Mouse (Mus musculus) embryonic facial prominence, embryonic 12.5 days (tissue): ENCODE results near the gene Intu. TPM values are rescaled to one million over a fixed set of nuclear protein-coding genes. Genes with fewer than 3 reads are reported as not detected.

ENCODE experiments used
- ATAC-seq: fragments of 200-750 bp; cut with Nextera tagmentation; 2 replicates; pipeline ENCODE4 v1.8.0; 2017; ENCODE audit not compliant: insufficient number of reproducible peaks, insufficient read depth, low FRiP score, low TSS enrichment
- H3K27ac ChIP-seq: fragments of 300-500 bp; sonication (generic); 2 replicates; pipeline ENCODE4 v1.5.1; 2016; ENCODE audit warnings: mild to moderate bottlenecking
- H3K27me3 ChIP-seq: fragments of 300-500 bp; sonication (generic); 2 replicates; pipeline ENCODE4 v1.6.1; 2016; ENCODE audit warnings: mild to moderate bottlenecking, moderate library complexity
- H3K36me3 ChIP-seq: fragments of 300-500 bp; sonication (generic); 2 replicates; pipeline ENCODE4 v1.6.1; 2016; ENCODE audit warnings: mild to moderate bottlenecking
- H3K4me1 ChIP-seq: fragments of 300-500 bp; sonication (generic); 2 replicates; pipeline ENCODE4 v1.6.1; 2016
- H3K4me2 ChIP-seq: fragments of 300-500 bp; sonication (generic); replicated peaks from 2 replicates; pipeline ENCODE4 v1.6.1; 2016; ENCODE audit warnings: mild to moderate bottlenecking, moderate library complexity
- H3K4me3 ChIP-seq: fragments of 300-500 bp; sonication (generic); 2 replicates; pipeline ENCODE4 v1.5.1; 2016; ENCODE audit warnings: mild to moderate bottlenecking
- H3K9ac ChIP-seq: fragments of 300-500 bp; sonication (generic); 2 replicates; pipeline ENCODE4 v1.6.1; 2016; ENCODE audit warnings: mild to moderate bottlenecking, moderate library complexity
- H3K9me3 ChIP-seq: fragments of 300-500 bp; sonication (generic); 2 replicates; pipeline ENCODE4 v1.6.1; 2016; ENCODE audit warnings: mild to moderate bottlenecking, moderate library complexity
- WGBS: fragments of 180-500 bp; shearing (Covaris S2); methylation state at CpG from one replicate; pipeline ENCODE4 v1.1.7; 2016; 5-methylcytosine and 5-hydroxymethylcytosine counted together
- polyA plus RNA-seq: library from polyadenylated mRNA; unstranded; fragments of >200 nt; fragmentation: Nextera tagmentation; extraction: Ambion mirVana; gene quantifications from 2 replicates; pipeline ENCODE4 v1.2.1, GENCODE M21; 2016

Gene Intu
- polyA plus RNA-seq, 1 experiment from 2014 or later: 4.1 TPM

DNA sequence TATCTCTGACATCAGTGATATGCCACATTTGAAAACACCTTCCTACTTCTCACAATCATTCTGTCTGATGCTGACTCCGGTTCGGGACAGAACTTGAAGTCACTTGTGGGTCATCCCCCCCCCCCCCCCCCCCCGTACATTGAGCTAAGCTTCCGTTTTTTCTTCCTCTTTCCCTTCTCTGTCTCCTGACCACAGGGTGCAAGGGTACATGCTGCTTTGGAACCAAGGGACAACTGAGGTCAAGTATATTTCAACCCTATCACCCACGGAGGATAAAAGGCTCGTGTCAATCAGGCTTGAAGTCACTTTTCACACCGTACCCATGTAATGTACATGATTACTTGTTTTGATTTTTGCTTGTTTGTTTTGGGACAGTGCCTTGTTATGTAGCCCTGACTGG is 241 bp upstream of the Intu start:
- no peak for ATAC-seq
- H3K9me3 ChIP-seq: 0 out of 2 replicates have a peak, but pooled peaks cover 4% of the 10 kb centered on the region
- H3K27ac ChIP-seq: no peak overlapping the region
- H3K27me3 ChIP-seq: peaks cover 32% of the 10 kb centered on the region
- peak overlapping the region; percentile 49 for H3K4me3 ChIP-seq
- WGBS: 9% methylated on average over 7 of the region's 7 CpGs
- no peaks in the 10 kb centered on the region for H3K36me3 ChIP-seq
- 0 out of 2 replicates have a peak, but pooled peaks cover 19% of the 10 kb centered on the region for H3K4me1 ChIP-seq
- H3K9ac ChIP-seq: no peak overlapping the region
- peak overlapping the region; percentile 98 for H3K4me2 ChIP-seq

DNA sequence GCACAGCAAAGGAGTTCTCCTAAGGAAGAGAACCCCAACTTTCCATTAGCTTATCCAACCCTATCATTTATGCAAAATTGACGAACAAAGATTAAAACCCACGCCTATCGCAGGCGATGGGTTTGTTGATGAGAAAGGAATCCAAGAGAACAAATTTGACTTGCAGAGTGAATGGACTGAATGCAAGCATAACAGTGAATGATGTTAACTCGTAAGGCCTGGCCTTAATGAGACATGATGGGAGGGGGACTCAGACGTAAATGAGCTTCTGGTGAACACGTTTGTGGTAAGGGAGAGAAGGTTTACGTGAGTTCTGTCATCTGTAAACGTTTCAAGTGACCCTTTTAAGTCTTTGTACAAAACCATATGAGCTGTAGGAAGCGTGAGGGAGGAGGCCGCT is 1.2 kb downstream of the Intu start:
- ATAC-seq: no peak
- H3K27ac ChIP-seq: no peak overlapping the region
- H3K36me3 ChIP-seq: no peaks in the 10 kb centered on the region
- H3K9ac ChIP-seq: 0 out of 2 replicates have a peak overlapping the region, but pooled peaks have one; percentile 52
- H3K4me2 ChIP-seq: peak overlapping the region; percentile 98
- WGBS: 4% methylated on average over 11 of the region's 11 CpGs
- H3K27me3 ChIP-seq: peaks cover 32% of the 10 kb centered on the region
- H3K4me3 ChIP-seq: peak overlapping the region; percentile 49
- H3K4me1 ChIP-seq: 0 out of 2 replicates have a peak, but pooled peaks cover 19% of the 10 kb centered on the region
- H3K9me3 ChIP-seq: 0 out of 2 replicates have a peak, but pooled peaks cover 4% of the 10 kb centered on the region

DNA sequence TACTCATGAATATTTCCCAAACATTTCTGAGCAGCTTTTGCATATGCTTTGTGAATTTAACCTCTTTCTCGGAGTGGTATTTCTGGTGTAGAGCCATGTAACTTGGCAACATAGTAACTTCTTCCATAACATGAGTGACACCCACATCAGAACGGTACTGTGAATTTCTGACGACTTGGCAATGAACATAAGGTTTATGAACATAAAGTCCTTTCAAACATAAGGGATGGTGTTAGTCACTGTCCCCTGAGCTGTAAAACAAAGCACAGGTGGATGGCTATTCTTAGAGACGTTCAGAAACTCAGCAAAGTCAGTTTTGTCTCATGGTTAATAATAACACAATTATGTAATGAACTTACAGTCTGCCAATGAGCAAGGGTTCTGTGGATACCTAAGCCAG is 3.1 kb downstream of the Intu start:
- Histone ChIP-seq H3K9ac (no peak overlapping the region), H3K27me3 (peaks cover 27% of the 10 kb centered on the region), H3K4me1 (0 out of 2 replicates have a peak, but pooled peaks cover 16% of the 10 kb centered on the region), H3K36me3 (no peaks in the 10 kb centered on the region), H3K4me3 (no peak overlapping the region), H3K27ac (no peak overlapping the region), H3K4me2 (no peak overlapping the region), H3K9me3 (0 out of 2 replicates have a peak, but pooled peaks cover 4% of the 10 kb centered on the region)
- 72% methylated on average over 4 of the region's 4 CpGs for WGBS
- ATAC-seq: no peak

DNA sequence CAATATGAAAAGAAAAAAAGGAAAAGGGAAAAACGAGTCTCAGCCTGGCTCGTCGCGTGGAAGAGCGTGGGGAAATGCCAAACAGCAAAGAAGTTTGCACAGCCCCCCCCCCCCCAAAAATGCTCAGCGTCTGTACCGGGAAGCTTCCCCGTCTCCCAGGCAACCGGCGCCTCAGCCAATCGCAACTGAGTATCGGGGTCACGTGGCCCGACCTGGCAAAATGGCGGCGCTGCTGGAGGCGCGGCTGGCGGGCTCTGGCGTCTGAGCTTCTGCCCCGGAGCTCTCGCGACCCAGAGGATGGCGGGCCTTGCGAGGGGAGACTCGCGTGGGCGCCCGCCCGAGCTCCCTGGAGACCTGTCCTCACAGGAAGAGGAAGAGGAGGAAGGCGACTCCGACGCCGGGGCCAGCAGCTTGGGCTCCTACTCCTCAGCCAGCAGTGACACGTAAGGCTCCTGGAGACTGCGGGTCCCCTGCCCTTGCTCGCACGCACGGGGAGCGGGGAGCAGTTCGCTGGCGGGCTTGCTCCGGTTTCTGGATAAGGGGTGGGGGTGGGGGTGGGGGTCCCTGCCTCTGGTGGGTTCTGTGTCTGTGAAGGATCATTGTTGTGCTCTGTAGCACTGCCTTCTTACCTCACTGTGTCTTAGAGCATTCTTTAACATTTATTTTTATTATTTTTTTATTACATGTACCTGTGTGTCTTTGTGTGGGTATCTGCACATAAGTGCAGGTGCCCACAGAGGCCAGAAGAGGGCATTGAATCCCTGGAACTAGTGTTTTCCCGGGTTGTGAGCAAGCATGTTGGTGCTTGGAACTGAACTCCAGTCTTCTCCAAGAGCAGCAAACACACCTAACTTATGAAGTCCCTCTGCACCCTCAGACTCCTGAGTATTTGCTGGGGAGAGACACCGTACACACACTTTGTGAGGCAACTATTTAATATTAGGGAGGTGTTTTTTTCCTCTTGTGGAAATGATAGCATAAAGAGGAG is 9.8 kb downstream of the Intu start:
- H3K27ac ChIP-seq: 0 out of 2 replicates have a peak overlapping the region, but pooled peaks have one; percentile 30
- no peaks in the 10 kb centered on the region for H3K27me3 ChIP-seq
- no peaks in the 10 kb centered on the region for H3K9me3 ChIP-seq
- peak overlapping the region; percentile 80 for H3K9ac ChIP-seq
- H3K4me2 ChIP-seq: peak overlapping the region; percentile 68
- 4% methylated on average over 44 of the region's 45 CpGs for WGBS
- peak overlapping the region; percentile 85 for H3K4me3 ChIP-seq
- H3K4me1 ChIP-seq: 0 out of 2 replicates have a peak, but pooled peaks cover 3% of the 10 kb centered on the region
- peak; percentile 78 for ATAC-seq
- no peaks in the 10 kb centered on the region for H3K36me3 ChIP-seq

DNA sequence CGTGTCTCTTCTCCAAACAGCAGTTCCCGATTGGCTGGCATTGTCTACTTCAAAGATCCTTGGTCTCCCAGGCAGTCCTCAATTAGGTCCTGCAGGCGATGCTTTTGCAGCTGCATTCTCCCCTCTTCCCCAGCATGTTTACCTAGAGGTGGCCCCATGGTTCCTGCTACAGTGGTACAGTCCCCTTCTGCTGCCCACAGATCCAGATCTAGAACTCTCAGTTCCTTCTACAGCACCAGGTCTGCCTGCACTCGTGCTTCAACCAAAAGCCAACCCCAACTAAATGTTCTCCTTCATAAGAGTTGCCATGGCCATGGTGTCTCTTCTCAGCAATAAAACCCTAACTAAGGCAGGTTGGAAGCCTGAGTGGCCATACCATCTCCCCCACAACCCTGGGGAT is 15.5 kb downstream of the Intu start:
- H3K9me3 ChIP-seq: no peaks in the 10 kb centered on the region
- H3K27ac ChIP-seq: no peak overlapping the region
- H3K4me1 ChIP-seq: no peaks in the 10 kb centered on the region
- H3K27me3 ChIP-seq: no peaks in the 10 kb centered on the region
- H3K4me2 ChIP-seq: no peak overlapping the region
- WGBS: 83% methylated on average over 4 of the region's 4 CpGs
- no peak overlapping the region for H3K4me3 ChIP-seq
- no peak for ATAC-seq
- no peaks in the 10 kb centered on the region for H3K36me3 ChIP-seq
- H3K9ac ChIP-seq: no peak overlapping the region

DNA sequence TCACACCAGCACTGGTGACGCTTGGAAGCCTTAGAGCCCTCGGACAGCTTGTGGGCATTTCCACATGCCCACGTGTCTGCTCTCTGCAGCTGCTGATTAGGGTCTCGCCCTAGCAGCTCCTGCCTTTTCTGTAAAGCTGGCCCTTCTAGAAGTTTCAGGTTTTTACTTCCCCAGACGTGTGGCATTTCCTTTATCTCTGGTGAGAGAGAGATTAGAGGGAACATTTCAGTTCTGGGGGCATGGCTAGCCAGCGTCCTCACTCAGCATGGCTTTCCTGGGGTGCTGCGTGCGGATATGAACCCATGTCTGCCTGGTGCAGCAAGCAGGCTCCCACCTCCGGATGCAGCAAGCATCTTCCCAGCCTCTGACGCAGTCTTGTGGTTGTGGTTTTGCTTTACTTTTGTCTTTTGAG is 121.9 kb downstream of the Intu start:
- H3K27me3 ChIP-seq: no peaks in the 10 kb centered on the region
- no peak overlapping the region for H3K4me2 ChIP-seq
- 70% methylated on average over 10 of the region's 10 CpGs for WGBS
- H3K4me1 ChIP-seq: no peaks in the 10 kb centered on the region
- H3K36me3 ChIP-seq: peaks cover 18% of the 10 kb centered on the region
- no peak for ATAC-seq
- H3K9me3 ChIP-seq: no peaks in the 10 kb centered on the region
- H3K27ac ChIP-seq: no peak overlapping the region
- no peak overlapping the region for H3K4me3 ChIP-seq
- H3K9ac ChIP-seq: no peak overlapping the region

DNA sequence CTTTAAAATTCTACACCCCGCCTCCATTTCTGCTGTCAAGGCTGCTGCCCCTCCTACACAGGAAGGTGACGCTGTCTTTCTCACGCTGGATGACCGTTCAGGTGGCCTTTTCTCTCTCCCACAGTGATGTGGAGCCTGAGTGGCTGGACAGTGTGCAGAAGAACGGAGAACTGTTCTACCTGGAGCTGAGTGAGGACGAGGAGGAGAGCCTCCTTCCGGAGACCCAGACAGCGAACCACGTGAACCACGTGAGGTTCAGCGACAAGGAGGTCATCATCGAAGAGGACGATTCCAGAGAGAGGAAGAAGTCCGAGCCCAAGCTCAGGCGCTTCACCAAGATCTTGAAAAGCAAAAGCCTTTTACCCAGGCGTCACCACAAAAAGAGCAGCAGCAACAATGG is 122.5 kb downstream of the Intu start:
- WGBS: 93% methylated on average over 16 of the region's 16 CpGs
- no peak for ATAC-seq

DNA sequence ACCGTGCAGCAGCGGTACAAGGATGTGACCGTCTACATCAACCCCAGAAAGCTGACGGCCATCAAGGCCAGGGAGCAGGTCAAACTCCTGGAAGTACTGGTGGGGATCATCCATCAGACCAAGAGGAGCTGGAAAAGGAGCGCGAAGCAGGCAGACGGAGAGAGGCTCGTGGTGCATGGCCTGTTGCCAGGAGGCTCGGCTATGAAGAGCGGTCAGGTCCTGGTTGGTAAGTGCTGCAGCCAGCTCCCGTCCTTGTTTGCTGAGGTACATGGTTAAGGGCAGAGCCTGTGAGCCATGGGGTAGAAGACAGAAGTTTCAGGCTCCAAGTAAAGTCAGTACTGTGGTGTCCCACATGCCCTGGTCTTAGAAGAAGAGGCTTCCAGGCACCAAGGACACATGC is 122.9 kb downstream of the Intu start:
- H3K27ac ChIP-seq: no peak overlapping the region
- H3K27me3 ChIP-seq: no peaks in the 10 kb centered on the region
- H3K9ac ChIP-seq: no peak overlapping the region
- no peak overlapping the region for H3K4me2 ChIP-seq
- no peak for ATAC-seq
- H3K9me3 ChIP-seq: no peaks in the 10 kb centered on the region
- no peaks in the 10 kb centered on the region for H3K4me1 ChIP-seq
- no peak overlapping the region for H3K4me3 ChIP-seq
- peaks cover 21% of the 10 kb centered on the region for H3K36me3 ChIP-seq
- WGBS: 90% methylated on average over 11 of the region's 11 CpGs

More for the DNA sequence above, 122.5 kb downstream of the Intu start:
- H3K4me2 ChIP-seq: no peak overlapping the region
- H3K36me3 ChIP-seq: peaks cover 18% of the 10 kb centered on the region
- H3K4me1 ChIP-seq: no peaks in the 10 kb centered on the region
- no peaks in the 10 kb centered on the region for H3K27me3 ChIP-seq
- no peak overlapping the region for H3K27ac ChIP-seq
- H3K9ac ChIP-seq: no peak overlapping the region
- no peaks in the 10 kb centered on the region for H3K9me3 ChIP-seq
- H3K4me3 ChIP-seq: no peak overlapping the region

DNA sequence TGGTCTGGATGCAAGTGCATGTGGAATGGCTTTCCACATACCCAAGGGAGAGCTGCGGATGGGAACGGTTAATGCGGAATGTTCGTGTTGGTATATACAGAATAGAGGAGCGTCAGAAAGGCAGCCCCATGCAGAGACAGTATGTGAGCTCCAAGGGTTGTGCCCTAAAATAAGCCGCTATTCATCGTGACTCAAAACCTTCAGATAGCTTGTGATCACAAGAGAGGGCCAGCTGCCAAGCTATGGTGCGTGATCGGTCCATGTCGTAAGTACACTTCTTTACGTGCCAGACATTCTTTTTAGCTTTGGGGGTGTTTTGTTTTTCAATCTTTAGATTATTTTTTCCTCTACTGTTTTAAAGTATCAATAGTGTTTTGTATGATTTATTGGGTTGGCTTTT is 124.5 kb downstream of the Intu start:
- 87% methylated on average over 11 of the region's 11 CpGs for WGBS
- H3K36me3 ChIP-seq: peaks cover 21% of the 10 kb centered on the region

DNA sequence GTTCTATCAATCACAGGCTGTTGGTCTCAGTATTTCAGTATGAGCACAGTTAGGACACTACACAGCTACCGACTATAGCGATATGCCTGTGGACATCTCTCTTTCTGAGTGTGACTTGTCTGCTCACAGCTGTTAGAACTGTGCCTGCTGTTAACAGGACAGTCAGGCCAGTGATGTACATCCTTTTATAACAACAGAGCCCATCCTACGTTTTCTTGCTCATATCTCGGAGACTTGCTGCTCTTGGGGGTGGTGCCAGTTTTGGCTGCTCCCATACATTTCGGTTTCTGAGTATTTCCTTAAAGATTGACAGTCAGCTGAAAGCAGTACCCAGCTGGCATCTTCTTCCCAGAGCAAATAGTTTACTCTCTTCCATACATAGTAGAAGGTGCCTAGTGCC is 125.3 kb downstream of the Intu start:
- no peak overlapping the region for H3K4me2 ChIP-seq
- H3K4me3 ChIP-seq: no peak overlapping the region
- H3K27ac ChIP-seq: no peak overlapping the region
- H3K36me3 ChIP-seq: peaks cover 21% of the 10 kb centered on the region
- H3K4me1 ChIP-seq: no peaks in the 10 kb centered on the region
- no peak overlapping the region for H3K9ac ChIP-seq
- no peaks in the 10 kb centered on the region for H3K9me3 ChIP-seq
- WGBS: 92% methylated on average over 5 of the region's 5 CpGs
- no peaks in the 10 kb centered on the region for H3K27me3 ChIP-seq
- no peak for ATAC-seq

More for the DNA sequence above, 124.5 kb downstream of the Intu start:
- no peaks in the 10 kb centered on the region for H3K4me1 ChIP-seq
- no peak overlapping the region for H3K4me2 ChIP-seq
- no peak overlapping the region for H3K9ac ChIP-seq
- no peaks in the 10 kb centered on the region for H3K27me3 ChIP-seq
- no peak overlapping the region for H3K4me3 ChIP-seq
- H3K9me3 ChIP-seq: no peaks in the 10 kb centered on the region
- ATAC-seq: no peak
- no peak overlapping the region for H3K27ac ChIP-seq

DNA sequence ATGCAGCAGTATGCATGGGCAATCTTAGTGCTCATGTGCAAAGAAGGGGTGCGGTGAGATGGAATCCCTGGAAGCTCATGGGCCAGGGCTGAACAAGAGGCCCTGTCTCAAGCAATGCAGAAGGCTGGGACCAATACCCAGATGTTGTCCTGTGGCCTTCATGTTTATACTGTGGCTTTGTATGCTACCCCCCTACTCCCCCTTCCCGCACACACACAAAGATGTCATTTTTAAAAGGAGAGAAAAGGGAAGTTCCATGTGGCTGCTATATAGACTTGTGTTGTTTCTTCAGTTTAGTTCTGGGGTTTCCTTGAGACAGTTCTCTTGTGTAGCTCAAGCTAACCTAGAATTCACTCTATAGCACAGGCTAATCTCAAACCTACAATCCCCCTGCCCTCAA is 129.1 kb downstream of the Intu start:
- Histone ChIP-seq H3K36me3 (peaks cover 18% of the 10 kb centered on the region), H3K4me3 (no peak overlapping the region), H3K4me1 (no peaks in the 10 kb centered on the region), H3K9ac (no peak overlapping the region), H3K4me2 (no peak overlapping the region), H3K27me3 (no peaks in the 10 kb centered on the region), H3K9me3 (no peaks in the 10 kb centered on the region), H3K27ac (no peak overlapping the region)
- 92% methylated on average over 2 of the region's 2 CpGs for WGBS
- ATAC-seq: no peak

DNA sequence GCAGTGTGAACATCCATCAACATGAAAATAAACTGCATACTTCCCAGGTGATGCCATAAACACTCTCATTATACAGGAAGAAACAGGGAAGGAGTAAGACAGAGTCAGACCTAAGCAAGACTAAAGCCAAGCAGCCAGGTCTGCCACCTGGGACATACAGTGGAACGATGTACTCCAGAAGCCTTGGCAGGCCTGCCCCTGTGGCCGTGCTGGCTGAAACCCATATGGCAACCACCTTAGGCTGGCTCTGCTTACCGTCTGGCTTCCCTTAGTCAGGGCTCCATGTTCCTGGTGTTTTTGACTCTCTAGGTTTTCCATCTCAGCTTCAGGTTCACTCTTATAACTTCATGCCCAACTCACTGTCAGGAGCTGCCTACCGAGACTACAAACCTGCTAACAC is 135.0 kb downstream of the Intu start:
- Histone ChIP-seq H3K36me3 (peaks cover 15% of the 10 kb centered on the region), H3K27me3 (no peaks in the 10 kb centered on the region), H3K4me2 (no peak overlapping the region), H3K9me3 (no peaks in the 10 kb centered on the region), H3K4me1 (no peaks in the 10 kb centered on the region), H3K27ac (no peak overlapping the region), H3K9ac (no peak overlapping the region), H3K4me3 (no peak overlapping the region)
- WGBS: 79% methylated on average over 4 of the region's 4 CpGs
- ATAC-seq: no peak
